Mouse (Mus musculus) embryonic fibroblast, embryonic 13.5 days (primary cell): ENCODE measurements around the gene Fbxl13.

Experiments used
- CTCF ChIP-seq: IDR thresholded peaks from 2 replicates; pipeline ENCODE4 v1.5.1; 2011; ENCODE audit warnings: mild to moderate bottlenecking, control low read depth, low read length, moderate library complexity, borderline replicate concordance; ENCODE audit not compliant: insufficient read depth
- POLR2A ChIP-seq: IDR thresholded peaks from 2 replicates; pipeline ENCODE4 v1.6.1; 2011; ENCODE audit warnings: low read depth, mild to moderate bottlenecking, control low read depth, low read length, moderate library complexity

DNA sequence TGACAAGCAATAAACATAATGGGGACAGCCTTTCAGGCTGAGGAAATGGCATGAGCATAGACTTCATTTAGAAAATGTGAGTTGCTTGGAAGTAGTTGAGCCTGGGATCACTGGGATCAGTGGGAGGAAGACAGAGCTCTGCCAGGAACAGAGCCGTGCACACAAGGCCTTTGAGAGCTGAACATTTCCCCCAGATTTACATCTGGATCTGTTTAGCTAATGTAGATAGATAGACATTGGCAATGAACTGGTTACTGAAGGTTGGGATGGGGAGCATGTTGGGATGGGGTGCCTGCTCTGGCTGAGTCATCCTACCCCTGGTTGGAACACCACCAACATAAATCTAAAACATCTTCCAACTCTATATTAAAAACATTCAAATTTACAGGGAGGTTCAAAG is 138.5 kb downstream of the Fbxl13 start:
- TF ChIP-seq CTCF (no peak), POLR2A (no peak)
